Mouse (Mus musculus) MEL-GATA-1-ER (cell line): Measurements from ENCODE around the gene Pter.

Experiments
- DNase-seq: peaks from one replicate; pipeline ENCODE4 v3.0.0-alpha.2; 2012; ENCODE audit warnings: low read depth; ENCODE audit errors: extremely low read depth

Pter gene

GRCm38 (mm10) chr2:13008433-13008832 is 84.6 kb downstream of the Pter start:
- DNase-seq, result no peak

- DNase-seq, result no peak
These were observed 85.6 kb downstream of the Pter start for GRCm38 (mm10) chr2:13009261-13009972.

- DNase-seq, result no peak
These were observed 86.2 kb downstream of the Pter start for GRCm38 (mm10) chr2:13010030-13010459.

GRCm38 (mm10) chr2:13010460-13011341 is 86.9 kb downstream of the Pter start:
- no peak for DNase-seq

- DNase-seq, result no peak
These were observed 87.6 kb downstream of the Pter start, which contains the start of gene C1ql3 for GRCm38 (mm10) chr2:13011472-13011871. Gene C1ql3, minus strand, starts transcription at chr2:13011806.

- no peak for DNase-seq
These were observed 88.1 kb downstream of the Pter start for GRCm38 (mm10) chr2:13011973-13012372.

- no peak for DNase-seq
These were observed 94.5 kb downstream of the Pter start for GRCm38 (mm10) chr2:13018382-13018781.

GRCm38 (mm10) chr2:13018861-13019260 is 95.0 kb downstream of the Pter start:
- DNase-seq, result no peak

GRCm38 (mm10) chr2:13038772-13039171 is 114.9 kb downstream of the Pter start:
- no peak for DNase-seq

GRCm38 (mm10) chr2:13039785-13040184 is 115.9 kb downstream of the Pter start:
- DNase-seq, result no peak

GRCm38 (mm10) chr2:13044555-13044954 is 120.7 kb downstream of the Pter start:
- DNase-seq, result no peak

GRCm38 (mm10) chr2:13048649-13049048 is 124.8 kb downstream of the Pter start:
- DNase-seq, result no peak
